18 mouse cellular contexts compared by ENCODE assay signal in the genomic region with DNA sequence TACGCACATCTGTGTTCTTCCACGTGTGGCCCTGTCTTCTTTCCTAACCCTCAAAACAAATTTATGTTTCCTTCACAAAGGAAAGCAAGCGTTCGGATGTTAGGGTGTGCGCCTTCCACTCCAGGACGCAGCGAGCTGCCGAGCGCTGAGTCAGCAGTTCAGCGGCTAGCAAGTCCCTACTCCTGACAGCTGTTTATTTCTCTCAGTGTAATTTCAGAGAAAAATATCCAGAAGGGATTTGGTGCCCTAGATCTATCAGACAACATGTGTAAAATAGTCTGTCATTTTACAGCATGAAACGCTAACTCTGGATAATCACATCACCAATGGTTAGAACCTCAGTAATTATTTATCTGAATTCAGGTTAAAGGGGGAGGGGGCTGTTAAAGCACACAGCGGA. TPM values are rescaled to one million over a fixed set of nuclear protein-coding genes. Genes with fewer than 3 reads are reported as not detected.
DNase-seq lines count a peak whose midpoint lies in the region; ATAC-seq and TF ChIP-seq lines count a peak whose summit lies in the region.
"Had no signal": no experiment of that assay in that cellular context is flagged by ENCODE, and none has a peak within 500 bp of the region (broad histone marks: within the 10 kb centered on the region; RNA-seq: fewer than 3 reads in every experiment).

No protein-coding gene starts in this region.

- no peak overlapping the region for H3K4me3 ChIP-seq in hindbrain, embryonic 13.5 days
- no peak overlapping the region for H3K4me3 ChIP-seq in hindbrain, embryonic 11.5 days (ENCODE audit: low read depth, low read length)
- no peak overlapping the region for H3K4me3 ChIP-seq in midbrain, embryonic 14.5 days (replicated peaks; ENCODE audit: low read depth, low read length)
- H3K4me3 ChIP-seq in midbrain, embryonic 13.5 days (replicated peaks), result no peak overlapping the region
- H3K4me3 ChIP-seq: forebrain, embryonic 13.5 days; heart, embryonic 10.5 days; hindbrain, embryonic 15.5 days had no signal

- no peak overlapping the region for H3K9ac ChIP-seq in hindbrain, embryonic 13.5 days
- no peak overlapping the region for H3K9ac ChIP-seq in hindbrain, embryonic 11.5 days (ENCODE audit: low read depth, low read length)
- no peak overlapping the region for H3K9ac ChIP-seq in midbrain, embryonic 14.5 days (replicated peaks; ENCODE audit: low read length)
- H3K9ac ChIP-seq in midbrain, embryonic 13.5 days (replicated peaks), result no peak overlapping the region
- H3K9ac ChIP-seq: forebrain, embryonic 13.5 days; hindbrain, embryonic 15.5 days had no signal

- H3K27me3 ChIP-seq in hindbrain, embryonic 13.5 days, result no peaks in the 10 kb centered on the region
- no peaks in the 10 kb centered on the region for H3K27me3 ChIP-seq in hindbrain, embryonic 11.5 days (ENCODE audit: control insufficient read depth, insufficient read depth, low read length)
- no peaks in the 10 kb centered on the region for H3K27me3 ChIP-seq in midbrain, embryonic 14.5 days (ENCODE audit: control insufficient read depth, insufficient read depth, low read length)
- no peaks in the 10 kb centered on the region for H3K27me3 ChIP-seq in midbrain, embryonic 13.5 days
- H3K27me3 ChIP-seq: forebrain, embryonic 13.5 days; hindbrain, embryonic 15.5 days had no signal

- H3K27ac ChIP-seq in hindbrain, embryonic 13.5 days, result 0 out of 2 replicates have a peak overlapping the region, but pooled peaks have one; percentile 48
- H3K27ac ChIP-seq in hindbrain, embryonic 11.5 days (ENCODE audit: low read depth, low read length), result no peak overlapping the region
- H3K27ac ChIP-seq in midbrain, embryonic 14.5 days (replicated peaks; ENCODE audit: low read depth, low read length), result no peak overlapping the region
- H3K27ac ChIP-seq in midbrain, embryonic 13.5 days, result no peak overlapping the region; the same call in 1 of the 2 replicates
- H3K27ac ChIP-seq: forebrain, embryonic 13.5 days; heart, embryonic 10.5 days; hindbrain, embryonic 15.5 days had no signal

- no peak for ATAC-seq in hindbrain, embryonic 13.5 days (ENCODE audit: low FRiP score)
- no peak for ATAC-seq in hindbrain, embryonic 11.5 days (ENCODE audit: low FRiP score)
- no peak for ATAC-seq in midbrain, embryonic 14.5 days (ENCODE audit: low FRiP score, low TSS enrichment)
- no peak for ATAC-seq in midbrain, embryonic 13.5 days
- ATAC-seq: forebrain, embryonic 13.5 days had no signal

- H3K4me2 ChIP-seq in hindbrain, embryonic 13.5 days, result no peak overlapping the region
- H3K4me2 ChIP-seq in hindbrain, embryonic 11.5 days (replicated peaks; ENCODE audit: low read depth, low read length), result no peak overlapping the region
- H3K4me2 ChIP-seq in midbrain, embryonic 14.5 days (ENCODE audit: low read length), result no peak overlapping the region
- no peak overlapping the region for H3K4me2 ChIP-seq in midbrain, embryonic 13.5 days (replicated peaks)
- H3K4me2 ChIP-seq: forebrain, embryonic 13.5 days; hindbrain, embryonic 15.5 days had no signal

- no peak for TF ChIP-seq CTCF in brain, embryonic 14.5 days (IDR thresholded peaks at IDR 0.05; ENCODE audit: borderline replicate concordance, extremely low read depth, insufficient read depth, insufficient read length)

- no peaks in the 10 kb centered on the region for H3K9me3 ChIP-seq in hindbrain, embryonic 13.5 days
- no peaks in the 10 kb centered on the region for H3K9me3 ChIP-seq in hindbrain, embryonic 11.5 days (ENCODE audit: control insufficient read depth, low read length)
- no peaks in the 10 kb centered on the region for H3K9me3 ChIP-seq in midbrain, embryonic 14.5 days (ENCODE audit: control insufficient read depth, low read length)
- H3K9me3 ChIP-seq in midbrain, embryonic 13.5 days, result no peaks in the 10 kb centered on the region
- H3K9me3 ChIP-seq: forebrain, embryonic 13.5 days; G1E; heart, embryonic 10.5 days; hindbrain, embryonic 15.5 days had no signal

- DNase-seq in hindbrain, embryonic 11.5 days (ENCODE audit: low spot score), result no peak
- DNase-seq in midbrain, embryonic 14.5 days, result peak; percentile 19
- peak; percentile 28 for DNase-seq in brain, embryonic 14.5 days (ENCODE audit: low read depth)
- no peak for DNase-seq in frontal cortex, postnatal 14 days (ENCODE audit: low spot score in 2 of 2)
- DNase-seq in urinary bladder, postnatal 36 days (ENCODE audit: low spot score in 2 of 2), result no peak
- DNase-seq: adrenal gland, adult 8-10 months; adrenal gland, postnatal 36 days; cerebellum, adult 11 months; cerebellum, adult 8-10 months; gastrocnemius, postnatal 10 days; heart, adult 18-20 months; heart, postnatal 14 days had no signal

- H3K36me3 ChIP-seq in hindbrain, embryonic 13.5 days, result no peaks in the 10 kb centered on the region
- no peaks in the 10 kb centered on the region for H3K36me3 ChIP-seq in hindbrain, embryonic 11.5 days (ENCODE audit: control insufficient read depth, insufficient read depth, low read length)
- no peaks in the 10 kb centered on the region for H3K36me3 ChIP-seq in midbrain, embryonic 14.5 days (ENCODE audit: control insufficient read depth, insufficient read depth, low read length)
- no peaks in the 10 kb centered on the region for H3K36me3 ChIP-seq in midbrain, embryonic 13.5 days
- H3K36me3 ChIP-seq: G1E; heart, embryonic 10.5 days; hindbrain, embryonic 15.5 days had no signal

- no peak for TF ChIP-seq POLR2A in brain, embryonic 14.5 days (IDR thresholded peaks at IDR 0.05; ENCODE audit: borderline replicate concordance, extremely low read depth, insufficient read depth, insufficient read length, poor library complexity, severe bottlenecking)

- H3K4me1 ChIP-seq in hindbrain, embryonic 13.5 days (replicated peaks), result peaks cover 2% of the 10 kb centered on the region; the same call in 1 of the 2 replicates
- no peaks in the 10 kb centered on the region for H3K4me1 ChIP-seq in hindbrain, embryonic 11.5 days (replicated peaks; ENCODE audit: control insufficient read depth, insufficient read depth, low read length)
- H3K4me1 ChIP-seq in midbrain, embryonic 14.5 days (ENCODE audit: control insufficient read depth, insufficient read depth, low read length), result no peaks in the 10 kb centered on the region
- no peaks in the 10 kb centered on the region for H3K4me1 ChIP-seq in midbrain, embryonic 13.5 days (replicated peaks)
- H3K4me1 ChIP-seq: forebrain, embryonic 13.5 days had no signal

- WGBS in hindbrain, embryonic 13.5 days, result 77% methylated on average over 12 of the region's 12 CpGs
- WGBS in hindbrain, embryonic 11.5 days, result 84% methylated on average over 12 of the region's 12 CpGs
- 82% methylated on average over 12 of the region's 12 CpGs for WGBS in midbrain, embryonic 14.5 days
- 88% methylated on average over 12 of the region's 12 CpGs for WGBS in midbrain, embryonic 13.5 days

RNA-seq across cellular contexts. Expression of a gene that starts 58.3 kb away (rescaled TPM):
- 14.7 and 15.0 TPM in 2 replicates for polyA plus RNA-seq in hindbrain, embryonic 13.5 days (2015; fragmentation: Nextera tagmentation; extraction: Ambion mirVana)
- polyA plus RNA-seq in hindbrain, embryonic 11.5 days (2014; fragmentation: Nextera tagmentation; extraction: Ambion mirVana), result 11.4 and 13.4 TPM in 2 replicates
- polyA plus RNA-seq in midbrain, embryonic 14.5 days (2014; fragmentation: Nextera tagmentation; extraction: Ambion mirVana), result 12.4 and 17.6 TPM in 2 replicates
- polyA plus RNA-seq in midbrain, embryonic 13.5 days (2015; fragmentation: Nextera tagmentation; extraction: Ambion mirVana), result 10.1 and 11.2 TPM in 2 replicates
- 9.6 and 12.2 TPM in 2 replicates for polyA plus RNA-seq in brain, embryonic 14.5 days (2012; rRNA removed)

RNA-seq across cellular contexts. Expression of a gene that starts 58.8 kb away (rescaled TPM):
- 26.1 and 29.4 TPM in 2 replicates for polyA plus RNA-seq in hindbrain, embryonic 13.5 days (2015; fragmentation: Nextera tagmentation; extraction: Ambion mirVana)
- polyA plus RNA-seq in hindbrain, embryonic 11.5 days (2014; fragmentation: Nextera tagmentation; extraction: Ambion mirVana), result 17.4 and 22.8 TPM in 2 replicates
- 19.6 and 22.4 TPM in 2 replicates for polyA plus RNA-seq in midbrain, embryonic 14.5 days (2014; fragmentation: Nextera tagmentation; extraction: Ambion mirVana)
- 22.3 and 26.9 TPM in 2 replicates for polyA plus RNA-seq in midbrain, embryonic 13.5 days (2015; fragmentation: Nextera tagmentation; extraction: Ambion mirVana)
- 29.6 and 44.8 TPM in 2 replicates for polyA plus RNA-seq in brain, embryonic 14.5 days (2012; rRNA removed)

Comparison
In these comparisons a context has a peak if more than half of its experiments do, and no peak if none do; other contexts are left out.
1. DNase-seq: peak in midbrain, embryonic 14.5 days (single experiment) and brain, embryonic 14.5 days (single experiment); none in hindbrain, embryonic 11.5 days (single experiment), frontal cortex, postnatal 14 days (0 of 2) and urinary bladder, postnatal 36 days (0 of 2).